Mouse (Mus musculus): Measurements from ENCODE around the gene Asb11.

The Asb11 gene

GRCm38 (mm10) chrX:164436709-164437108, at the start of gene Asb11:
TSS of gene Asb11 (plus strand) at chrX:164436994.
- in situ Hi-C loops (cut with MboI, MseI) = no loop called here

- in situ Hi-C loops (cut with MboI, MseI) = loop anchor here in 1 of 2 experiments (5.0 kb wide), 1 partner anchor 212 kb away; no protein-coding TSS in a partner anchor
Observed at GRCm38 (mm10) chrX:164394091-164394490, 42.7 kb upstream of the Asb11 start.

- in situ Hi-C loops (cut with MboI, MseI) = no loop called here
Observed at GRCm38 (mm10) chrX:164398456-164398855, 38.3 kb upstream of the Asb11 start.

GRCm38 (mm10) chrX:164405080-164405649, 31.6 kb upstream of the Asb11 start:
- in situ Hi-C loops (cut with MboI, MseI) = no loop called here

GRCm38 (mm10) chrX:164406133-164407022, 30.4 kb upstream of the Asb11 start:
- in situ Hi-C loops (cut with MboI, MseI) = no loop called here

GRCm38 (mm10) chrX:164408301-164408927, 28.4 kb upstream of the Asb11 start:
- in situ Hi-C loops (cut with MboI, MseI) = no loop called here

GRCm38 (mm10) chrX:164410562-164410961, 26.2 kb upstream of the Asb11 start:
- in situ Hi-C loops (cut with MboI, MseI) = loop anchor here in 1 of 2 experiments (10.0 kb wide), 1 partner anchor 336 kb away; the partner anchor contains the start of gene Siah1b

- in situ Hi-C loops (cut with MboI, MseI) = loop anchor here in 1 of 2 experiments (10.0 kb wide), 1 partner anchor 342 kb away; the partner anchor contains the start of gene Siah1b
Observed at GRCm38 (mm10) chrX:164416803-164417202, 20.0 kb upstream of the Asb11 start.

- in situ Hi-C loops (cut with MboI, MseI) = loop anchor here in 1 of 2 experiments (10.0 kb wide), 1 partner anchor 343 kb away; the partner anchor contains the start of gene Siah1b
Observed at GRCm38 (mm10) chrX:164418008-164418407, 18.8 kb upstream of the Asb11 start.

- in situ Hi-C loops (cut with MboI, MseI) = loop anchor here in 1 of 2 experiments (10.0 kb wide), 1 partner anchor 345 kb away; the partner anchor contains the start of gene Siah1b
Observed at GRCm38 (mm10) chrX:164419471-164419939, 17.3 kb upstream of the Asb11 start, which contains the start of gene Piga. TSS of gene Piga (plus strand) at chrX:164419787.

GRCm38 (mm10) chrX:164419955-164420354, 16.8 kb upstream of the Asb11 start:
- in situ Hi-C loops (cut with MboI, MseI) = loop anchor here in 1 of 2 experiments (10.0 kb wide), 1 partner anchor 345 kb away; the partner anchor contains the start of gene Siah1b

GRCm38 (mm10) chrX:164420518-164420917, 16.3 kb upstream of the Asb11 start:
- in situ Hi-C loops (cut with MboI, MseI) = no loop called here

- in situ Hi-C loops (cut with MboI, MseI) = no loop called here
Observed at GRCm38 (mm10) chrX:164424821-164425220, 12.0 kb upstream of the Asb11 start.

- in situ Hi-C loops (cut with MboI, MseI) = no loop called here
Observed at GRCm38 (mm10) chrX:164427295-164427694, 9.5 kb upstream of the Asb11 start.

- in situ Hi-C loops (cut with MboI, MseI) = no loop called here
Observed at GRCm38 (mm10) chrX:164428224-164428623, 8.6 kb upstream of the Asb11 start.

GRCm38 (mm10) chrX:164430621-164431020, 6.2 kb upstream of the Asb11 start:
- in situ Hi-C loops (cut with MboI, MseI) = no loop called here

- in situ Hi-C loops (cut with MboI, MseI) = no loop called here
Observed at GRCm38 (mm10) chrX:164431133-164431532, 5.7 kb upstream of the Asb11 start.

- in situ Hi-C loops (cut with MboI, MseI) = no loop called here
Observed at GRCm38 (mm10) chrX:164431541-164431940, 5.3 kb upstream of the Asb11 start.

- in situ Hi-C loops (cut with MboI, MseI) = no loop called here
Observed at GRCm38 (mm10) chrX:164432682-164433081, 4.1 kb upstream of the Asb11 start.

GRCm38 (mm10) chrX:164439462-164439861, 2.7 kb downstream of the Asb11 start:
- in situ Hi-C loops (cut with MboI, MseI) = no loop called here

- in situ Hi-C loops (cut with MboI, MseI) = no loop called here
Observed at GRCm38 (mm10) chrX:164440140-164440539, 3.3 kb downstream of the Asb11 start.

GRCm38 (mm10) chrX:164440703-164441102, 3.9 kb downstream of the Asb11 start:
- in situ Hi-C loops (cut with MboI, MseI) = no loop called here
